Mouse (Mus musculus): ENCODE results near the gene Klhl24.

The Klhl24 gene

DNA sequence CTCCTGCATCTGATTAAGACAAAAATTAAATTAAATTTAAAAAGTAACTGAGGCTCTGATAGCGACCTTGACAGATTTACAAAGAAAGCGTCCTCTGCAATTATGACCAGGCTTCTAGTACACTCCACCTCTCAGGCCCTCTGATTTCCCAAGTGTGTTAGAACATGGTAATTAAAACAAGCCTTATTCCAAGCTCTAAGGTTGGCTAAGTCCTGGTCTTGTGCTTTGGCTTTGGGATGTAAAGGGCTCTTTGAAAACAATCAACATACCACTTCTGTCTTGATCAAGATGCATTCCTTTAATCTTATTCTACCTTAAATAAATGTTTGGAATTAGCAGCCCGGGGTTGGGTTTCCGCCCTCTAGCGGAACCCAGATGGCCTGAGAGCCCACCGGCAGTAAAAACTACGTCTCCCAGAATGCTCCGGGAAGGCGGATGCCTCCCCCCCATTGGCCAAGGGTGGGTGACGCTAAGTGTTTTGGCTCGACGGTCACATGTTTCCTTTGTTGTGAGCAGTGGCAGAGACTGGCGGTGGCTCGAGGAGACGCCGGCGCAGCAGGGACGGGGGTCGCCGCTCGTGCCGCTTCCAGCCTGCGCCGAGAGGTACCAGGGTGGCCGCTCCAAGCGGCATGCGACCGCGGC lies at the start of gene Klhl24:
Klhl24 (plus strand) TSS at position 474 of the 642 bp plus-strand sequence.
- in situ Hi-C loops (cut with MboI; ENCODE audit: unreplicated experiment in 2 of 2): loop anchor here in 1 of 2 experiments (10.0 kb wide), 1 partner anchor 372 kb away; no protein-coding TSS in a partner anchor

DNA sequence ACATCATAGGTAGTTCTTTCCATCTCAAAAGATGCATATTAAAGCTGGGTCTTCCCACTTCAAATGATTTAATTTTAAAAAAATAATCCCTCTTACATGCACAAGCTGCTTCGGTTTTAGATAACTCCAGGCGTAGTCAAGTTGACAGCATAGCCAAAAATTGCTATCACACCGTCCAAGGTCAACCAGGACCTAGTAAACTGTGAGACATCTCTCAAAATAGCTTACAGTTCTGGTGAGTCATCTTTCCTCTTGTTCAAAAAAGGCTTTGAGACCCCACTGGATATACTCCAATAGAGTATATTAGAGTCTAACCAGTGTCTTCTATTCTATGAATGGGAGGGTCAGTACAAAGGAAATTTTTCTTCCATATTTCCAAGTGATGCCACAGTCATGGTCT lies 44.7 kb upstream of the Klhl24 start:
- in situ Hi-C loops (cut with MboI; ENCODE audit: unreplicated experiment in 2 of 2): no loop called here

DNA sequence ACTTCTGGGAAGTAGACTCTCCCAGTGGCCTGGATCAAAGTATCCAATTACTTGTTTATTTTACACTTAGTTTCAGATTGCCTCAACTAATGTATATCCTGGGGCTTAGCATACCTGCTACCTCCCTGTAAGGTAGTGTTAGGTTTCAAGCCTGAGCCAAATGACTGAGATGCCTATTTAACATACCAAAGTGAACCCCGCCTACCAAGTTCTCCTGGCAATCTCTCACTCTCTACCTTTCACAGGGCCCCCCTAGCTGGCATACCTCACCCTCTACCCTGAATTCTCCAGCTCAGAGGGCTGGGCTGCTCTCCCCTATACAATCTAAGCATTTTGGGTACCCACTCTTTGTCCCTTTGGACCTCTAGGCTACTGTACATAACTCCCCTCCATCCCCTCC lies 24.6 kb upstream of the Klhl24 start:
- in situ Hi-C loops (cut with MboI; ENCODE audit: unreplicated experiment in 2 of 2): no loop called here

DNA sequence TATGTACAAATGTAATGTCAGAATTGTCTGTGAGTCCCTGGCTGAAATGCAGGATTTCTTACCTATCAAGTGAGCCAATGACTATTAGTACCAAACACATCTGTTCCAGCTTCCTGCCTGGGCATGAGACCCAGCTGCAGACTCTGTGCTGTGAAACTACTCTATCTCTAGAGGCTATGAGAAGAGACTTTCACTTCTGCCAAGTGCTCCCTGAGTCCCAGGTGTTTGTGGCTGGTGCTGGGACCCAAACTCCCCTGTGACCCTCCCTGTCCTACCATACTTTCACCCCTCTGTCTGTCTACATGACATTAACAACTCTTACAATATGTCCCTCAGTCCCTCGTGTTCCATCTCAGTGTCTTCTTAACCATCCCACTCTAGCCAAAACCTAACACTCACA lies 20.7 kb upstream of the Klhl24 start:
- in situ Hi-C loops (cut with MboI; ENCODE audit: unreplicated experiment in 2 of 2): no loop called here

DNA sequence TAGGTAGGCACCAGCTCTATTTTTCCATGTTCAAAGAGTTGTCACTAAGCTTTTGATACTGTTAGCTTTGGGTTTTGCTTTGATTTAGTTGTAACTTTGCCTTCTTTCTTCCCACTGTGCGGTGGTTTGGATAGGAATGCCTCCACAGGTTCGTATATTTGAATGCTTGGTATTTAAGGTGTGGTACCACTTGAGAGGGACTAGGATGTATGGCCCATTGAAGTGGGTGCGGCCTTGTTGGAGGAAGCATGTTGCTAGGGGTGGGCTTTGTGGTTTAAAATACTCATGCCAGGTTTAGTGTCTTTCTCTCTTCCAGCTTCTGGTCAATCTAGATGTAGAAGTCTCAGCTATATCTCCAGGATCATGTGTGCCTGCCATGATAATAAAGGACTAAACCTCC lies 17.1 kb upstream of the Klhl24 start:
- in situ Hi-C loops (cut with MboI; ENCODE audit: unreplicated experiment in 2 of 2): no loop called here

DNA sequence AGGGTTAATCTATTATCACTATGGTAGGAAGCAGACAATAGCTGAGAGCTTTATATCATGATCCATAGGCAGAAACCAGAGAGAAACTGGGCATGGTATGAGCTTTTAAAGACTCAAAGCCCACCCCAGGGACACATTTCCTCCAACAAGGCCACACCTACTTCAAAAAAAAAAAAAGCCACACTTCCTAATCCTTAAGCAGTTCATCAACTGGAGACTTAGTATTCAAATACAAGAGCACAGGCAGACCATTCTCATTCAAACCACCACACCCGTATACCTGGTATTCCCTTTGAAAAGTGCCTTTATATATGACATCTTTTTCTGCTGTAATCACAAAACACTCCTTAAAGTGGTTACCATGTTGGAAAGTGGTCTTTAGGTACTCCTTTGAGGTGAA lies 12.7 kb upstream of the Klhl24 start:
- in situ Hi-C loops (cut with MboI; ENCODE audit: unreplicated experiment in 2 of 2): loop anchor here in 1 of 2 experiments (5.0 kb wide), 1 partner anchor 352 kb away; no protein-coding TSS in a partner anchor

DNA sequence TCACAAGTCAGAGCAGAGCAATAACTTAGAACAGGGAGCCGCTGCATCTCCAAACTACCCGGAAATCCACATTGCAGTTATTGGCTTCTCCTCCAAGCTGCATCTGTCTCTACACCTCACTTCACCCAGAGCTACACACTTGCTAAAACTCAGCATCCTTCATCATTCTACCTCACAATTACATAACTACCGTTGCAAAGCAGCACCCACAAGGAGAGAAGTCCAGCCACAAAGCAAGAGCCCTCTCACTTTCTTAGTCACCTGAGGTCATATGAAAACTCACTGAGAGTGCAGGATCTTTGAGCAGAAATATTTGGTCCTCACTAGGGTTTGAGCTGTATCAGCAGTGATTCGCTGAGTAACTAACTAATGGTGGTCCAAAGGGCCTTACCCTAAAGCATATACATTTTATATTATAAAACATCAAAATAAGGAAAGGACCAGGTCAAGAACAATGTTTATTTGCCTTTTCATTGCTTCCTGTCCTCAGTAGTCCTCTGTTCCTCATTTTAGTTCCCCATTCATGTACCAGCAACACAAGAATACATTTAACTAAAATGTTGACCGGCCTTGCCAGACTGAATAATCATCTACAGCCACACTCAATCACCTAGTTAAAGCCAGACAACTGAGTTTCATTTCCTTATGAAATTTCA lies 12.0 kb upstream of the Klhl24 start:
- in situ Hi-C loops (cut with MboI; ENCODE audit: unreplicated experiment in 2 of 2): loop anchor here in 1 of 2 experiments (5.0 kb wide), 1 partner anchor 353 kb away; no protein-coding TSS in a partner anchor

DNA sequence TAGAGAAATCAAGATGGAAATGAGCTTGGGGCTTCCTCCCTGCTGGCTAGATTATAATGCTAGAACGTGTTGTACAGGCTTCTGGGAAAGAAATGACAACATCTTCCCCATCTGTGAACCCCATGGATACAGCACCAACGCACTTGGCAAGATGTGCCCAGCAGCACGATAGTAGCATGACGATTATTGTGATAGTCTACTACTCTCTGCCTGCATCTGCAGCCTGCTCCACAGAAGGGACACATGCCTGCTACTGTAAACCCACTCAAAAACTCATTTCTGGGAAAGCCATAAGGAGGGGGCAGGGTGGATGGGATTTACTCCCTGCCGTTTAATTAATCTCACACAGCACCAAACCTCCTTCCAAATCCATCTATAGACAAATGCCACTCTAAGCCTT lies 10.4 kb upstream of the Klhl24 start:
- in situ Hi-C loops (cut with MboI; ENCODE audit: unreplicated experiment in 2 of 2): loop anchor here in 1 of 2 experiments (5.0 kb wide), 1 partner anchor 355 kb away; no protein-coding TSS in a partner anchor

DNA sequence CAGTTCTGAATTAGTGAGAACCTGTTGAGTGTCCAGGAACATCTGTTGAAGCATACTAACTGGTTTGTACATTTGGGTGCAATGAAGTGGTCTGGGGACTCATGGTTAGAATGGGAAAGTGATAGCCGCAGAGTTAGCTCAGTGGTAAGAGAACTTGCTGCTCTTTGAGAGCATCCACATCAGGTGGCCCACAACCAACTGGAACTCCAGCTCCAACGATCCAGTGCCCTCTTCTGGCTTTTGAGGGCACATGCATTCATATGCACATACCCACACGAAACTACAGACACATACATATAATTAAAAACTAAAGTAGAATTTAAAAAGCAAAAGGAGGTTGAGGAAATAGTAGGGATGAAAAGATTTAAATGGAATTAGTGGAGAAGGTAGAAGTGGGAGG lies 7.7 kb upstream of the Klhl24 start:
- in situ Hi-C loops (cut with MboI; ENCODE audit: unreplicated experiment in 2 of 2): loop anchor here (5.0 to 10.0 kb wide), 3 partner anchors 117 to 365 kb away; no protein-coding TSS in a partner anchor

DNA sequence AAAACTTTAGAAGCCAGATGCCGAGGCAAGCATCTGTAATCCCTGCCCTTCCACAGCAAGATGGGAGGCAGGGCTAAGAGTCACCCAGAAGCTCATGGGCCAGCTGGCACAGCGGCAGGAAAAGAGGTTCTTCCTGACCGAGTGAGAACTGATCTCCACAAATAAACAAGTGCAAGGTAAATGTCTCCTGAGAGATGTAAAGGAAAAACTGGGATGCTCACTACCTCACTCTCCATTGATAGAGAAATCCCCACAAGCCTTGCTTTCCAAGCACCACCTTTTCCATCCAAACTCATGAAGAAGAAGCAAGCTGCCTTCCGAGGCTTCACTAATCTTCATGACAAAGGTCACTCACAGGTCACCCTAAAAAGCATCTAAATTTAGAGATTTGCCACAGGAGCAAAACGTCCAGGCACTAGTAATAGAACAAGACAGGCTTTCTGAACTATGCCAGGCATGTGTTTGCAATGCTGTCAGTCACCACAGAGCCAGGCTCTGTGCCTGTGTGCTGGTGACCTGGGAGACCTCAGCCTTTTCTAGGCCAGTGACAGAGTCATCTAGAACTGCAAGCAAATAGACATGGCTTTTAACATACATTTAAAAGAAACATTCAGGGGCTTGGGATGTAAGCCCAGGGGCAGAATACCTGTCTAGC lies 6.3 kb upstream of the Klhl24 start:
- in situ Hi-C loops (cut with MboI; ENCODE audit: unreplicated experiment in 2 of 2): loop anchor here (5.0 to 10.0 kb wide), 2 partner anchors 119 to 366 kb away; no protein-coding TSS in a partner anchor

DNA sequence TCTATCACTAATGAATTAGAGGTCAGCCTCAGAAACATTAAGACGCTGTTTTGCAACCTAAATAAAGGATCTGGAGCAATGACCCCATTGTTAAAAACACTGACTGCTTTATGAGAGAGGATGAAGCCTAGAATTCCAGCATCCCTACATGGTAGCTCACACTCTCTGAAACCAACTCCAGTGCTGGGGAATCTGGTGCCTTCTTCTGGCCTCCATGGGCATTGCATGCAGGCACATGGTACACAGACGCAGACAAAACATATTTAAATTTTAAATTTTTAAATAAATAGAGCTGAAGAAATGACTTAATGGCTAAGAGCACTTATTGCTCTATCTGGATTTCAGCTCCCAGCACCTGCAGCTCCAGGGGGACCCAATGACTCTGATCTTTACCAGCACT lies 1.4 kb upstream of the Klhl24 start:
- in situ Hi-C loops (cut with MboI; ENCODE audit: unreplicated experiment in 2 of 2): loop anchor here in 1 of 2 experiments (10.0 kb wide), 1 partner anchor 371 kb away; no protein-coding TSS in a partner anchor

DNA sequence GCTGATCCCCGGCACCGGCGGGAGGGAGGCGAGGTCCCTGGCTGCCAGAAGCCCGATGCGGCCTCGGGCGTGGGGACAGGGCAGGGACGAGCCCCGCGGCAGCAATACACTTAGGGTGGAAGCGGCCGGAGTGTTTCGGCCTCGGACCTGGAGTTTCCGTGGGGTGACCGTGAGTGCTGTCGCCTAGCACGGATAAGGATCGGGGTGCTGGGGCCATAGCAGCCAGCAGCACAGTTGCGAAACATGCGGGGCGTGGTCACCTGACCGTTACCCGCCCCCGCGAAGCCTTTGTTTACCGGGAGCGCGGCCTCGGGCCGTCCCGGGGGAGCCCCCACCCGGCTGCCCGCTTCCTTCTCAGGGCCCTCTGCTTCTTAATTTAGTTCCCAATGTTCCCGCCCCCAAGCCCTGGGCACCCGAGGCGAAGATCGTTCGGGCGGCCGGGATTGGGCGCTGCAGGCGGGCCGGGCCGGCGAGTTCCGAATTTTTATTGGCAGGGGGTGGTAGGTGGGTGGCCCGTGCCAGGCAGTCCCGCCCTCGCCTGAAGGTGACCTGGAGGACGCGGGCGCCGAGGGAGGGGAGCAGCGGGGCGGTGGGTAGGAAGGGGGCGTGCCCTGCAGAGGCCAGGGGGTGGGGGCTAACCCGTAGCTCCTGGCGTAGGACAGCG lies 501 bp downstream of the Klhl24 start:
- in situ Hi-C loops (cut with MboI; ENCODE audit: unreplicated experiment in 2 of 2): loop anchor here in 1 of 2 experiments (10.0 kb wide), 1 partner anchor 373 kb away; no protein-coding TSS in a partner anchor

DNA sequence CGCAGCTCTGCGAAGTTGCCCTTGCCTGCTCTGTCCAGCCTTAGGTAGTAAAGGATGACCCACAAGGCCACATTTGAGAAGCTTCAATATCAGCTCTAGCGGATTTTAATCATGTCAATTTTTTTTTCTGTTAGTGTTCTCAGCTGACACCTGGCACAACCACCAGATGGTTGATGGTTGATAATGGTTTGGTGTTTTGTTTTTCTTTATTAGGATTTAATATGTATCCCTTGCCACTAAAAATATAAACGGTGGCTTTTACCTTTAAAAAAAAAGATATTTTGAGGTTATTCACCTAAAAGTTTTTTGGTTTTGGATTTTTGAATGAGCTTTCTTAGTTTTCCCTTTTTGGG lies 1.0 kb downstream of the Klhl24 start:
- in situ Hi-C loops (cut with MboI; ENCODE audit: unreplicated experiment in 2 of 2): loop anchor here in 1 of 2 experiments (10.0 kb wide), 1 partner anchor 374 kb away; no protein-coding TSS in a partner anchor

DNA sequence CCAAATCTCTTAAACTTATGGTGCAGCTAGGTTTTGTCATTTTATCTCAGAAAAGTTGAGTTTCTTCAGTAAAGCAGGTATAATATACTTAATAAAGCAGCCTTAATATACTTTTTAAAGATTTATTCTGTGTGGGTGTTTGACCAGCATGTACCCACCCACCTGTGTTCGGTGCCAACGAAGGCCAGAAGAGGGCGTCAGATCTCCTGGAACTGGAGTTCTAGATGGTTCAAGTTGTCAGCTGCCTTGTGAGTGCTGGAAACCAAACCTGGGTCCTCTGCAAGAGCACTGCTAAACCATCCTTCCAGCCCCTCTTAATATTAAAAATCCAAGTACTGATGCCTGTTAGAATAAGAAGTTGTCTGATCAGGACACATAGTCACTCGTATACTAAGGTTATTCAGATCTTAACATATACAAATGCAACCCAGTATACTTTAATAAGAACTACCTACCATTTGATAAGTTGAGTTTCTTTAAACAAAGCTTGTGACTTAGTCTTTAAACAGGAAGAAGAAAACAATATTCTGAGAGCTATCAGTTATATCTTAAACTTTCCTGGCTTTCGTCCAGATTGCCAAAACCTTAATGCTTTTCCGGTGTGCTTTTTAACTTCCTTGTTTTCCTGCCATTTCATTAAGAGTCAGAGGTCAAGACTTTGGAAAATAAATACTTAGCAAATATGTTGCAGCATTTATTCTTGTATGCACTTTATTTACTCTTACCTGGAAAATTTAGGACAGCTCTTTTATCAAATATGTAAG lies 1.7 kb downstream of the Klhl24 start:
- in situ Hi-C loops (cut with MboI; ENCODE audit: unreplicated experiment in 2 of 2): loop anchor here in 1 of 2 experiments (10.0 kb wide), 1 partner anchor 374 kb away; no protein-coding TSS in a partner anchor

DNA sequence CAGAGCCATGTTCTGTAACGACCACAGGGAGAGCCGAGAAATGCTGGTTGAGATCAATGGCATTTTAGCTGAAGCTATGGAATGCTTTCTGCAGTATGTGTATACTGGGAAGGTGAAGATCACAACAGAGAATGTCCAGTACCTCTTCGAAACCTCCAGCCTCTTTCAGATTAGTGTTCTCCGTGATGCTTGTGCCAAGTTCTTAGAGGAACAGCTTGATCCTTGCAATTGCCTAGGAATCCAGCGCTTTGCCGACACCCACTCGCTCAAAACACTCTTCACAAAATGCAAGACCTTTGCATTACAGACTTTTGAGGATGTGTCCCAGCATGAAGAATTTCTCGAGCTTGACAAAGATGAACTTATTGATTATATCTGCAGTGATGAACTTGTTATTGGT lies 9.7 kb downstream of the Klhl24 start:
- in situ Hi-C loops (cut with MboI; ENCODE audit: unreplicated experiment in 2 of 2): no loop called here

DNA sequence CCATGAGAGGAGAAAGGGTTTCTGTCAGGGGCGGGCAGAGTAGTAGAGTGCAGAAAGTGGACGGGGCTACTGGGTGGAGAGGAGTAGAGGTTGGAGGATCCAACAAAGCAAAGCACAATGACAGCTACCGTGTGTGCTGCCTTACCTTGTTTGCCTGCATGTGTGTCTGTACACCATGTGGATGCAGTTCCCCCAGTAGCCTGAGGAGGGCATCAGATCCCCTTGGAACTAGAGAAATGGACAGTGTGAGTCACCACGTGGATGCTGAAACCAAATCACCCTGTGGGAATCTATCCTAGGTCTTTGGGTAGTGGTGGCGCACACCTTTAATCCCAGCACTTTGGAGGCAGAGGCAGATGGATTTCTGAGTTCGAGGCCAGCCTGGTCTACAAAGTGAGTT lies 11.6 kb downstream of the Klhl24 start:
- in situ Hi-C loops (cut with MboI; ENCODE audit: unreplicated experiment in 2 of 2): no loop called here

DNA sequence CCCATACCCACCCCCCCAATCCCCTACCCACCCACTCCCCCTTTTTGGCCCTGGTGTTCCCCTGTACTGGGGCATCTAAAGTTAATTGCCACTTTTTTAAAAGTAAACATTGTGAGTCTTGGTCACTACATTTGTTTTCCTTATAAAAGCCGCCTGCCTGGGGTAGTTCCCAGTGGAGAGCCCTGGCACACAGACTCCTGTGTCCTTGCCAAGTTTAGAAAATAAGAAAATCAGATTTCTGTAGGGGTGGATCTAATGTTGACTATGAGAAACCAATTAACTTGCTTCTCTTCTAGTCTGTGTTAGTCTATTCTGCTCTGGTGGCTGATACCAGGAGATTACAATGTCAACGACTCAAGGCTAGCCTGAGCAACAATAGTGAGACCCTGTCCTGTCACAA lies 15.3 kb downstream of the Klhl24 start:
- in situ Hi-C loops (cut with MboI; ENCODE audit: unreplicated experiment in 2 of 2): loop anchor here in 1 of 2 experiments (10.0 kb wide), 1 partner anchor 158 kb away; no protein-coding TSS in a partner anchor

DNA sequence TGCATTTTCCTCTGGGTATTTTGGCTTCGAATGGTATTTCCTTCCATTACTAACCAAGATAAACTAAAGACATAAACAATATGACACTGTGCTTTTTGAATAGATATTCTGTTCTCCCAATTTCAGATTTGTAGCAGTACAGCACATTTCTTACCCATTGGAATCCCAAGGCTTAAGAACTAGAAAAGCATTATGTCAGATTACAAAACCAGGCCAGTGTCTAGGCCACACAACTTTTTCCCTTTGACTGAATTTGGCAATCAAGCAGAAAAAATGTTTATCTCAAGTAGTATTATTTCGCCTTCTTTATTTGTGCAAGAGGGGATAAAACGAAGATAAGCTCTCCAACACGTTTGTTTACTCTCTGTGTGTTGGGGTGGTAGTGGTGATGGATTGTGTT lies 18.7 kb downstream of the Klhl24 start:
- in situ Hi-C loops (cut with MboI; ENCODE audit: unreplicated experiment in 2 of 2): loop anchor here in 1 of 2 experiments (10.0 kb wide), 1 partner anchor 161 kb away; no protein-coding TSS in a partner anchor

DNA sequence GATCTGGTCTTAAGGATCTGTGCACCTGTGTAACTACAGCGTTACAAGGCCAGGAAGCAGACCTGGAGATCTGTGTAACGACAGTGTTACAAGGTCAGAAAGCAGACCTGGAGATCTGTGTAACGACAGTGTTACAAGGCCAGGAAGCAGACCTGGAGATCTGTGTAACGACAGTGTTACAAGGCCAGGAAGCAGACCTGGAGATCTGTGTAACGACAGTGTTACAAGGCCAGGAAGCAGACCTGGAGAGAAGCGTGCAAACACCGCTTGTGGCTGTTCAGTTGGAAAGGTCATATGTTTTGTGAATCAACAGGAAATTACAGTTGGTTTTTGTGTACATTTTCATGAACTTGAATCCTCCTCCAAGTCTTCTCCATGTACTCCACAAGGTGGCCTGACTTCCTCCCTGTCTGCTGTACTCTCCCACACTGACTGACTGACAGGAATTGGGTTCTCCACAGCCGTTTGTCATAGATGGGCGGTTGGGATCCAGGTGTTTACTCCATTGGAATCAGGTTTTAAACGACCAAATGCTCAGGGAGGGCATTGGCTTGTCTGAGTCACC lies 29.1 kb downstream of the Klhl24 start:
- in situ Hi-C loops (cut with MboI; ENCODE audit: unreplicated experiment in 2 of 2): loop anchor here in 1 of 2 experiments (10.0 kb wide), 1 partner anchor 158 kb away; no protein-coding TSS in a partner anchor
